Mouse (Mus musculus) CD4-positive, CD25-positive, alpha-beta regulatory T cell, adult 9 weeks (primary cell): Measurements from ENCODE around the gene Ogfrl1. TPM values are rescaled to one million over a fixed set of nuclear protein-coding genes. Genes with fewer than 3 reads are reported as not detected.

Source experiments
- polyA plus RNA-seq: library from polyadenylated mRNA; unstranded; fragments of 100-300 nt; shearing (Covaris generic); gene quantifications from one replicate; pipeline ENCODE4 v1.2.1, GENCODE M21; 2017

Gene Ogfrl1
- 0.15 TPM for polyA plus RNA-seq

GRCm38 (mm10) chr1:23397623-23398022 lies at the start of gene Ogfrl1:
Ogfrl1 (minus strand) TSS chr1:23397772.

